Mouse (Mus musculus) mesoderm, embryonic 11.5 days (tissue): ENCODE measurements at regions not wholly inside any gene's neighbourhood (a gene's known extent, or its start where the extent isn't known, plus 50 kb on each side); places are given as distances from the start of the nearest gene placed in this dataset.

Experiments used
- DNase-seq: peaks from one replicate; pipeline ENCODE4 v3.0.0-alpha.2; 2012; ENCODE audit warnings: low read depth, low spot score

DNA sequence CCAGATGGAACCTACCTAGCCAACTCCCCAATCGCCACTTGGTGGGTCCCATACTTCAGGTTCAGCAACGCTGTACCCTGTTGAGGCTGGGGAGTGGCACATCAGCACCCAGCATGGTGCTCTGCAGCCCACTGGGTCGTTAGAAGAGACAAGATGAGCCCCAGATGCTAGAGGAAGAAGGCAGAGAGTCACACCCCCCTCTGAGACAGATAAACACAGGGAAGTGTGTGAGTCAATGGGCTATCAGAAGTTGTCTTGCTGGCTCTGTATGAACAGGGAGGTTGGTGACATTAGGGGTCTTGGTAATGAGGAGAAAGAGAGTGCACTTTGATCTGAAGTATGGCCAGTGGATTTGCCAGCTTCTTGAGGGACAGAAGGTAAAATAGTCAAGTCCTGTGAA, 101.7 kb upstream of the Mki67 start:
- DNase-seq: no peak

DNA sequence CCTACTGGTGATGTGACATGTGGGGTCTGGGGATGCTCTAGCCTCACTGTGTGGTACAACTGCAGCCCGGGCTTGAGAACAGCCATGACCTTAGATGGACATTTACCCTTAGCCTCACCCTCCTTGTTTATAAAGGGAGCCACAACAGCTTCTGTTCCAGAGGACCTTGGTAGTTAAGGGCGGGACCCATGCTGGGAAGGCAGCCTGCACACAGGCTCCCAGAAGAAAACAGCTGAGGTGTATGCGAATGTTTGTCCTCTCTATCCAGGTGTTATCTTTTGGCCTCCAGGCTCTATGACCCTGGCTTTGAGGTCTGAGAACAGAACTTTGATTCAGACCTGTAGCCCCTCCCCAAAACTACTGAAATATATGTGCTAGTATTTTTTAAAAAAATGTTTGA, 102.1 kb upstream of the Mki67 start:
- DNase-seq: no peak

DNA sequence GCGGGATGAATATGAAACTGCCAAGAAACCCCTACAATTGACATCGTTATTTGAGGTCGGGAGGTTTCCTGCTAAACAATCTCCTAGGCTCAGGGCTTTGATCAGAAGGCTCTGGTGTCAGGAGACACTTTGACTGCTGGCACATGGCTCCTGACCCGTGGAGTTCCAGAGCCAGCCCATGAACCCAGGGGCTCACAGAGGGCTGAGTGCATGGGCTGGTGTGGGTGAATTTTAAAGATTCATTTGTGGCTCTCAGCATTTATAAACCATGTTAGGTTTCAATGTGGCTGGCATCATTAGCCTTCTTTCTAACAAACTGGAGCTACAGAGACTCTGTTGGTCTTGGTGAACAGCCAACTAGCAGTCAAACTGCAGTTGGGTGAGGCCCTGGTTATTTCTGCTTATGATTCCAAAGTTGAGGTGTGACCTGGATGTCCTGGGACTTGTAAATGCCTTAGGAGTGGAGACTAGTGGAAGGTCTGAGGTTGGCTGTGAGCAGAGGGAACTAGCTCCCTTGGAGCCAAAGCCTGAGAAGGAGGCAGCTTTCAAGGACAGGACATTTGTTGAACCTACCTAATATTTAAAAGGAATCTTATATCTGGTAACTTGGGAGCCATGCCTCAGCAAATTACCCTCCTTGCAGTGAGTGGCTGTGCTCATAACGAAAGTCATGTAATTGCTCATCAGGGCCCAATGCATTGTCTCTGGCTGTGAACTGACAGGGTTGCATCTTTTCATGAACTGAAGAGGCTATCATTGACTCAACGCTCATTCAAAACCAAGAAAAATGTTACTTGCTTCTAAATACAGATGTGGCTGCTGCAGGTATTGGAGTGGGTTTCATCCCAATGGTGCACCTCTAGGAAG, 108.0 kb upstream of the Mki67 start:
- DNase-seq: no peak

- no peak for DNase-seq
Measured at GRCm38 (mm10) chr7:135829246-135829645, 113.1 kb upstream of the Mki67 start.

- DNase-seq: no peak
Measured at GRCm38 (mm10) chr7:135833425-135833824, 117.3 kb upstream of the Mki67 start.

DNA sequence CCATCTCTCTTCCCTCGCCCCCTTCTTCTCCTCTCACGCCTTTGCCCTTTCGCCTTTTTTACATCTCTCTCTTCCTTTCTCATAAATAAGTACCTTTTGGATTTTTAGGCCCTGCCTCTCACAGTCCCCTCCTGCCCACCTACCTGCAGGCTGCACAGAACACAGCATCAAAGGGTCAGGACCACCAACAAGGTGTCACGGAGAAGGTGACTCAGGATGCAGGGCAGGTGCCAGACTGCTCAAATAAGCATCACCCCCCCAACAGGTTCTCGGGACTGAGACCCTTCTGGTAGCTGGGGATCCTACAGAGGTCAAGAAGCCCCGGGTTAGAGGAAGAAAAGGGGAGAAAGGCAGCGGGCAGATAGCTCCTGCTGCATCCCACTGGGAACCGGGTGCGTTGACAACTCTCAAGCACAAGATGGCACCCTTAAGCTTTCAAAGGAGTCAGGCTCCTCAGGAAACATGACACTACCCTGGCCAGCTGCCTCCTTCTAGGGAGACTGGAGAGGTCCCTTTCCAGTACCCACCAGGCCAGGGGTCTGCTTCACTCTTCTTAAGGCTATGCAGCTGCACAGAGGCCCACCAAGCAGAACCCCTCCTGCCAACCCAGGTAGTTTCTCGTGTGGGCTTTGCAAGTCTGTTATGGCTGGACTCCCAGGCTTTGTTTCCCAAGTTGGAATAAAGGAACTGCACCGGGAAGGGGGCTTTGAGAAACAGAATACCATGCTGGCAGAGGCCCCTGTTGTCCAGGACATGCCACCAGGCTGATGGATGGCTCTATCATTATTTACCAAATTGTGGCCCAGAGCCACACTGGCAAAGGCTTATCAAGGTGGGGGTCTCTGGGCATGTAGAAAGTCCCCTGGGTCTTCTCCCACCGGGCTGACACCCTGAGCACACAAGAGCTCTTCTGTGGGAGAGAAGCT, 120.9 kb upstream of the Mki67 start:
- peak; percentile 87 for DNase-seq

GRCm38 (mm10) chr7:135844018-135844417, 127.9 kb upstream of the Mki67 start:
- DNase-seq: no peak

DNA sequence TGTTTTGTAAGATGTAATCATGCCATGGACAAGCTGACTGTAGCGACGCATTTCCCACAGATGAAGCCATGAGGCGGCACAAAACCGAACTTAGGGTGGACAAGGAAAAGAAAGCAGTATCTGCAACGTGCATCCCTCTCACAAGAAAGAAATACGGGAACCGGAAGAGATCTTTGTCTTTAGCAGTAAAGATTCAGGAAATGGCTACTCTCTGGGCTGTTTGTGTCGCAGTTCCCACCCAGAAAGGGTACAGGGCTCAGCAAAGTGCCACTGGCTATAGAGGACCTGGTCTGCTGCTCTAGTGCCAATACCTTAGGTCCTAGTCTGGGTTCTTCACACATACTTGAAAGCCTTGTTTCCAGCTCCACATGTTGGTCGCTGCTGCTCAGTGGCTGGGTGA, 131.1 kb upstream of the Mki67 start:
- DNase-seq: no peak

- DNase-seq: peak; percentile 54
Measured at GRCm38 (mm10) chr7:135848170-135848569, 132.0 kb upstream of the Mki67 start.

DNA sequence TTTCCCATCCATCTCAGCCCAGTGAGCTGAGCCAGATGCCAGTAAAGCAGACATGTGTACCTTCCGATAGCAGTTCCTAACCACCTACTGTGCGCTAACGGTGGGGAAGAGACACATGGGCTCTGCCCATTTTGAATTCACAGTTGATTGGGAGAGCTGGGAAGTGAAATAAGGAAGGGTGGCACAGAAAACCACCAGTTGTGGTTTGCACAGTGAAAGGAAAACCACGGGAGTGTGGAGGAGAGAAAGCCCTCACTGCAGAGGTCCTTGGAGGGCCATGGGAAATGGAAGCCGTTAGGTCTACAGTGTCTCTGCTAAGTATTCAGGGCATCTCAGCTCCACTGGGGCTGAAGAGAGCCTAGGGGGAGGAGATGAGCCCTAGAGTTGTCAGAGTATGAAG, 132.7 kb upstream of the Mki67 start:
- no peak for DNase-seq

DNA sequence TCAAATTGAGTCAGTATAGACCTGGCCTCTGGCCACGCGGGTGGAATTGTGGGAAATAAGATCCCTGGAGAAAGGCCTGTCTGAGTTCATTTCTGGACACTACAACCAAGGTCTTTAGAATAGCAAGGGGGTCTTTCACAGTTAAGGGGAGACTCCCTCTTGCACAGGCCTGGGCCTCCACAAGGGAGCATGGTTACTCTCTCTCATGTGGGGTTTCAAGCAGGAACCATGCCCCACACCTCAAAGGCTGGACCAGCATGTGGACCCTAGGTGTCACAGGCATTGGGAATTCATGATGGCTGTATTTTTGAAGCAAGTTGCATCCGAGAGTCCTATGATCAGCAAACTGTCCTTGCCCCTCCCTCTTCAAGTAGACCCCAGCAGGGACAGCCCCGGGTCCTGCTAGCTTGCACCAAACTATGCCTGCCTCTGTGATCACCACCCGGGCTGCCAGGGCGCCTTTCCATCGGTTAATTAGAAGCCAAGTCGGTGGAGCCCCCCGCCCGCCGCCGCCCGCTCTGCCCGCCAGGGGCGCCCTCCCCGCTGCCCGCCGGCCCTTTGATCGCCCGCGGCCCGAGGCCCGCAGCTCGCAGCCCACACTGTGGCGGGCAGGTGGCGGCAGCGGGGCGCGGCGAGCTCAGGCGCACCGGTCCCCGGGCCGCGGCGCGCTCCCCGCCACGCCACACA, 137.1 kb upstream of the Mki67 start:
- peak; percentile 53 for DNase-seq

DNA sequence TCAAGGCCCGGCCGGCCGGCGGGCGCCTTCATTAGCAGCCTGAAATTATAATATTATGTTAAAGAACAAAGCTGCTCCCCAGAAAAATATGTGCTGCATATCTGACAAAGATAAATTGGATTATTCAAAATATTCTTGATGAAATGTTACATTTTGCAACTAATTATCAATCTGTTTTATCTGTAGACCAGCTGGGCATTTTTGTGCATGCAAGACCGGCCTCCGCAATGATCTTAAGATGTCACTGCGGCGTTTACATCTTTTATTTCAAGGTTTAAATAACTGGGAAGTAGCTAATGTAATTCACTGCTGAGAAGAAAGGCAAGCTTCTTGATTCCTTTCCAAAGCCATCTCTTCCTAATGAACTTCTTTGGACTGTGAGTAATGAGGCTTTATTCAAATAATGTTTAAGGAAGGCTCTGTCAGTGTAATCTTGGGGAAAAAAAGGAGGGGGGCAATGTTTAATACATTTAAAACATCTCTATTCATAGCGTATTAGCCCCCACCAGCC, 137.7 kb upstream of the Mki67 start:
- no peak for DNase-seq

DNA sequence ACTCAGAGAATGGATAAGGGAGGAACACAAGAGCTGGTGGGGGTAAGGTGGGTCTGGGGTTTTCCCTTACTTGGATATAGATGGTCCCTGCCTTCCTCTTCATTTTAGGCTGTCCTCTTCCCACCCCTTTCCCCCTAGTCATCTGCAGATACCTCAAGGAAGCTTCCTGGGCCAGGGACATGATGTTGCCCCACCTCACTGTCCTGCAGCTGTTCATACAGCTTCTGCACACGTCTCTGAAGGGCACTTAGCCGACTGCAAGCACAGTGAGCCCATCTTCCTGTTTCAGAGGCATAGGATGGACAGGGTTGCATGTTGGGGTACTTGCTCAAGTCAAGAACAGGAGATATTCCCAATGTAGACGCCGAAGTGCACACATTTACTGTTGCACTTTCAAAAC, 144.1 kb upstream of the Mki67 start:
- no peak for DNase-seq

DNA sequence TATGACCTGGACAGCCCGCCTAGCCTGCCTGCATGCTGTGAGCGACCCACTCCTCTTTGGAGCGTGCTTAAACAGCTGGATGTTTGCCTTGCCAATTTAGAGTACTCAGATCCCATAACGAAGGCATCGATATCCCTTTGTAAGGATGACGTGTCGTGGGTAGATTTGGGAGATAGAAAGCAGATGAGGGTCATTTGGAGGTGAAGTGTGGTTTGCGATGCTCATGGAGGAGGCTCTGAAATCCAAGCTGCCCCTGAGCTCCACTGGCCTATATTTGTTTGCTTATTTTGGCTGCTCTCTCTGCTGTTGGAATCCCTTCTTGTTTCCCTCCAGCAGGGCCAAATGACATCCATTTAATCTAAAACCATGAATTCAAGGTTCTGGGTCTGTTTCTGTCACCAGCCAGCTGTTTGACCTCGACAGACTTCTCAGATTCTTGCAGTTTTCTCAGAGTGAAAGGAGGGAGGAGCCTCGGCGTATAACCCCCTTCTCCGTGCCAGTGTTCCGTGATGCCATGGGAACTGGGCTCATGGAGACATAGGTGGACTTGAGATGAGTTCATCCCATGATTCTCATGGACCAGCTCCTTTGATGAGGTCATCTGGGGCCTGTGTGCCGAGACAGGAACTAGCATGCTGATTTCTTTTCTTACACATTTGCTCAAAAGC, 144.7 kb upstream of the Mki67 start:
- DNase-seq: peak; percentile 20

DNA sequence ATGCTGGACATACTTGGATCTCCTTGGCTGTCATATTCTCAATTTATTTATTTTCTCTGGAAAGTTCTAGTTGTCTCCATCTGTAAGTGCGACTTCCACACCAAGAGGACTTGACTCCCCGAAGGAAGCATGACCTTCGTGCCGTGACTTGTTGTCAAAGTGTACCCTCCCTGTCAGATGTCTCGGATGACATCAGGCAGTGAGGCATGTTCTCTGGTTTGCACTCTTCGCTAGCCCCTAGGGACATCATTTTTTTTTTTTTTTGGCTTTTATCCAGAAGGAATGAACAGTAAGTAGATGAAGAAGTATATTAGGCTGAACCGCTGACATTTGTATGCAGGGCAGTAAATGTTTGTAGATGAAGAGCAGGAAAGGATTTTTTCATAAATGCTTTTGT, 145.2 kb upstream of the Mki67 start:
- DNase-seq: peak; percentile 63

- DNase-seq: peak; percentile 58
Measured at GRCm38 (mm10) chr7:135863581-135864426, 147.6 kb upstream of the Mki67 start.

DNA sequence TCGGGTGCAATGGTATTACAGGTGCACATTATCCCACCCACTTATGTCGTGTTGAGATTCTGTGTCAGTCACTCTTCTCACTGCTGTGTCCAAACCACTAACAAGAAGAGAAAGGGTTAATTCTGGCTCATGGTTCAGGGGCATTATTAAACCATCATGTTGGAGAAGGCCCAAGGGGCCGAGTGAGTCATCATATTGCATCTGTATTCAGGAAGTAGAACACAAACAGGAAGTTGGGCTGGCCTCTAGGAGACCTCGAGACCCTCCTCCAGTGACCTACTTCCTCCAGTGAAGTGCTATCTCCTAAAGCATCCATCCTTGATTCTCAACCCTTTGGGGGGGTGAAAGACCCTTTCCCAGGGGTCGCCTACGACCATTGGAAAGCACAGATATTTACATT, 154.8 kb upstream of the Mki67 start:
- DNase-seq: no peak

- no peak for DNase-seq
Measured at GRCm38 (mm10) chr7:135877091-135877874, 161.1 kb upstream of the Mki67 start.

GRCm38 (mm10) chr7:135878750-135879149, 162.6 kb upstream of the Mki67 start:
- DNase-seq: no peak

GRCm38 (mm10) chr7:135880446-135880845, 164.3 kb upstream of the Mki67 start:
- DNase-seq: no peak
